Mouse (Mus musculus) neutrophil, adult 65 days (primary cell): ENCODE data around the gene Ovgp1. TPM values are rescaled to one million over a fixed set of nuclear protein-coding genes. Genes with fewer than 3 reads are reported as not detected.

ENCODE experiments used
- total RNA-seq: library from RNA; stranded (reverse); gene quantifications from 2 replicates; pipeline ENCODE4 v1.2.4, GENCODE M21; 2023

Gene Ovgp1
- 4.4 and 5.9 TPM in 2 replicates for total RNA-seq

DNA sequence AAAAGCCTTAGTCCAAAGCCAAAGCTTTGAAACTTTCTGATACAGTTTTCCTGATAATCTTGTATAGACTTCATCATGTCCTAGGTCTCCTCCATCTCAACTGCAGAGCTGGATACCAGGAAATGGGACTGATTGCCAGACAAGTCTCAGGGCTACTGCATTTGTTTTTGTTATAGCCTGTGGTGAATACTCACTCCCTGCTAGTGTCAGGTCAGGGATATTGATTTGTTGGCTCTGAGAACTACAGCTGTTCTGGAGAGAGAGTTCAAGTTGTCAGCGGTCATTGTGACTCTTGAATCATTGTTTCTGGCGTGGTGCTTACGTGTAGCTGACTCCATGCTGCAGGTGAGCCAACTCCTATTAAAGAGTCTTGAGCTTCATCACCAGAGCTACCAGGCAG is at the start of gene Ovgp1:
Gene Ovgp1, plus strand, starts transcription at position 301 of the 400 bp plus-strand sequence.

GRCm38 (mm10) chr3:105932240-105933071 is 41.1 kb upstream of the Ovgp1 start, which contains the start of gene I830077J02Rik:
Gene I830077J02Rik (minus strand): TSS chr3:105932664.

DNA sequence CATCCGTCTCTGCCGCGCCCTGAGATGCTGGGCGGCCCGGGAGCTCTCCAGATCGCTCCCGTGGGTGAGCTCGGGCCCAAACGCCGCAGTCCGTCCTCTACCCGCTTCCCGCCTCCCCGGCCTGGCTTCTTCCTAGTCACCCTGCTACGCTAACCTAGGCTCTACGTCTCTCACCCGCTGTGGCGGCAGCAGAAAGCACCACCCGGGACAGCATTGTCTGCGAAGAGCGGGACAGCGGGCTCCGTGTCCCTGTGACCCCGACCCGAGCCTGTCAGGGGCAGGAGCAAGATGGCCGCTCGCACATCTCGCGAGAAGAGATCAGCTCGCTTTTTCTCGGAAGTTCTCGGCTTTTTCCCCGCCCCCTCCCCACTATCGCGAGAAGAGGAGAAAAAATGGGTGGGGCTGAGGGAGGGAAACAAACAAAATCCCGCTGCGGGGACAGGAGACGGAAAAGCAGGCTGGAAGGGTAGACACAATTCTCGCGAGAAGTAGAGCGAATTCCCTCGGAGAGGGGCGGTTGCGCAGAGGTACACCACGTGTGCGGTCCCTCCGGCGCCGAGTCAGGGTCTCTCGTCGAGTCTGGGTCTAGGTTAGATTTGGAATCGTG is 14.4 kb upstream of the Ovgp1 start, which contains the start of gene Wdr77:
Gene Wdr77, plus strand, starts transcription at position 396 of the 607 bp plus-strand sequence.

DNA sequence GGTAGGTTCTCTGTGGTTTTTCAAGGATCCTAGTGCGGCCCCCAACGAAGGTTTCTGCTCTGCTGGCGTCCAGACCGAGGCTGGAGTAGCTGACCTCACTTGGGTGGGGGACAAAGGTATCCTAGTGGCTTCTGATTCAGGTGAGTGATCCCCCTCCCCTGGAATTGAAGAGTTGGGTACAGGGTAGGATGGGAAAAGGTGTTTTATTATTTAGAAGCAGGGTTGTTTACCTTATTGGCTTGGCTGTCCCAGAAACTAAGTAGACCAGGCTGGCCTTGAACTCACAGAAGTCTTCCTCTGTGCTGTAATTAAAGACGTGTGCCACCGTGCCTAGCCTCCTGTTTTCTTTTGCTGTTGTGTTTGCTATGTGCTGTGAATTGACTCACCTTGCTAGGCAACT is 13.5 kb upstream of the Ovgp1 start, which contains the start of gene Atp5f1:
Gene Atp5f1, minus strand, starts transcription at position 101 of the 400 bp plus-strand sequence.

DNA sequence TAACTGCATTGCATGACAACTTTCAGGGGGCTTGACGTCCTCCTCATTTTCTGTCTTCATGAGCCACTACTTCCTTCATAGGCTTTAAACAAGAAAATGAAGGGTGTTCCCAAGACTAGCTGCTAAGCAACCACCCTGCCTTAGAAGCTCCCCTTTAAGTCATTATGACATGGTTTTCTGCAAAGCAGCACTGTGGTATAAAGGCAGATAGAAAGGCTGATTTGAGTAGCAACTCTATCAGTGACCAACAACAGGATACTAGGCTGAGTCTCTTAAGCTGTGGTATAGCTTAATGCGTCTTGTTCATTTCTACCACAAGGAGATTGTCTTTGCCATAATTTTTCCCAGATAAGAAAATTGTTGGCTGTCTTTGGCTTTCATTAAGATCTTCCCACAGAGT is 41.0 kb downstream of the Ovgp1 start, which contains the start of gene Pifo:
Gene Pifo, minus strand, starts transcription at position 101 of the 400 bp plus-strand sequence.

GRCm38 (mm10) chr3:106032781-106033180 is 59.3 kb downstream of the Ovgp1 start, which contains the start of gene Chil5:
Gene Chil5 (minus strand): TSS chr3:106032814.

Other genes starting within 250 kb of the Ovgp1 start
- gene Rap1a, start 172.4 kb upstream of the Ovgp1 start, total RNA-seq, result 114 and 140 TPM in 2 replicates
- gene Adora3, start 102.9 kb upstream of the Ovgp1 start, total RNA-seq, result 1.7 and 2.8 TPM in 2 replicates
- 0.57 and 0.82 TPM in 2 replicates for gene Tmigd3, start 102.8 kb upstream of the Ovgp1 start, total RNA-seq
- 66.2 and 82.4 TPM in 2 replicates for gene I830077J02Rik, start 41.0 kb upstream of the Ovgp1 start, total RNA-seq
- gene Wdr77, start 14.3 kb upstream of the Ovgp1 start, total RNA-seq, result 31.5 and 34.4 TPM in 2 replicates
- 129 and 139 TPM in 2 replicates for gene Atp5f1, start 13.6 kb upstream of the Ovgp1 start, total RNA-seq
- not detected in 2 replicates for gene Pifo, start 40.9 kb downstream of the Ovgp1 start, total RNA-seq
- 16.0 and 21.9 TPM in 2 replicates for gene Chil5, start 59.1 kb downstream of the Ovgp1 start, total RNA-seq
- gene Chia1, start 139.5 kb downstream of the Ovgp1 start, total RNA-seq, result not detected in 2 replicates
- gene Chil3, start 193.9 kb downstream of the Ovgp1 start, total RNA-seq, result 3,123 and 3,530 TPM in 2 replicates
- gene Chil4, start 245.8 kb downstream of the Ovgp1 start, total RNA-seq, result 1.6 and 2.1 TPM in 2 replicates